Mouse (Mus musculus) intestine, embryonic 15.5 days (tissue): ENCODE results near the gene Slc20a1. TPM values are rescaled to one million over a fixed set of nuclear protein-coding genes. Genes with fewer than 3 reads are reported as not detected.

Experiments
- ATAC-seq: fragments of 200-750 bp; cut with Nextera tagmentation; 2 replicates; pipeline ENCODE4 v1.8.0; 2017; ENCODE audit warnings: moderate TSS enrichment, moderate library complexity
- H3K27ac ChIP-seq: fragments of 300-500 bp; sonication (generic); 2 replicates; pipeline ENCODE4 v1.5.1; 2015; ENCODE audit warnings: mild to moderate bottlenecking, inconsistent platforms
- H3K27me3 ChIP-seq: fragments of 300-500 bp; sonication (generic); replicated peaks from 2 replicates; pipeline ENCODE4 v1.6.1; 2015; ENCODE audit warnings: inconsistent platforms
- H3K36me3 ChIP-seq: fragments of 300-500 bp; sonication (generic); 2 replicates; pipeline ENCODE4 v1.6.1; 2015; ENCODE audit warnings: inconsistent platforms
- H3K4me1 ChIP-seq: fragments of 300-500 bp; sonication (generic); replicated peaks from 2 replicates; pipeline ENCODE4 v1.6.1; 2015; ENCODE audit warnings: inconsistent platforms
- H3K4me2 ChIP-seq: fragments of 300-500 bp; sonication (generic); replicated peaks from 2 replicates; pipeline ENCODE4 v1.6.1; 2015; ENCODE audit warnings: mild to moderate bottlenecking, inconsistent platforms
- H3K4me3 ChIP-seq: fragments of 300-500 bp; sonication (generic); replicated peaks from 2 replicates; pipeline ENCODE4 v1.5.1; 2015; ENCODE audit warnings: inconsistent platforms
- H3K9ac ChIP-seq: fragments of 300-500 bp; sonication (generic); 2 replicates; pipeline ENCODE4 v1.6.1; 2015; ENCODE audit warnings: inconsistent platforms
- H3K9me3 ChIP-seq: fragments of 300-500 bp; sonication (generic); 2 replicates; pipeline ENCODE4 v1.6.1; 2016; ENCODE audit warnings: inconsistent platforms
- WGBS: fragments of 180-500 bp; shearing (Covaris S2); methylation state at CpG from one replicate; pipeline ENCODE4 v1.1.7; 2015; 5-methylcytosine and 5-hydroxymethylcytosine counted together
- polyA plus RNA-seq: library from polyadenylated mRNA; unstranded; fragments of >200 nt; fragmentation: Nextera tagmentation; extraction: Ambion mirVana; gene quantifications from 2 replicates; pipeline ENCODE4 v1.2.1, GENCODE M21; 2015

Slc20a1 gene
- polyA plus RNA-seq, 1 experiment from 2014 or later: 35.4 TPM

GRCm38 (mm10) chr2:129234731-129235130, 36.2 kb downstream of the Slc20a1 start:
- Histone ChIP-seq H3K4me3 (no peak overlapping the region), H3K4me2 (no peak overlapping the region), H3K27me3 (no peaks in the 10 kb centered on the region), H3K9me3 (no peaks in the 10 kb centered on the region), H3K9ac (no peak overlapping the region), H3K36me3 (no peaks in the 10 kb centered on the region), H3K4me1 (0 out of 2 replicates have a peak, but pooled peaks cover 3% of the 10 kb centered on the region), H3K27ac (no peak overlapping the region)
- 40% methylated on average over 2 of the region's 2 CpGs for WGBS
- ATAC-seq: no peak

GRCm38 (mm10) chr2:129236526-129236925, 38.0 kb downstream of the Slc20a1 start:
- Histone ChIP-seq H3K36me3 (no peaks in the 10 kb centered on the region), H3K9me3 (no peaks in the 10 kb centered on the region), H3K27me3 (no peaks in the 10 kb centered on the region), H3K4me3 (no peak overlapping the region), H3K4me1 (0 out of 2 replicates have a peak, but pooled peaks cover 8% of the 10 kb centered on the region), H3K27ac (no peak overlapping the region), H3K9ac (no peak overlapping the region), H3K4me2 (no peak overlapping the region)
- ATAC-seq: no peak
- 86% methylated on average over 4 of the region's 4 CpGs for WGBS

- WGBS: 58% methylated on average over 9 of the region's 9 CpGs
- Histone ChIP-seq H3K4me1 (peaks cover 12% of the 10 kb centered on the region; the same call in 1 of the 2 replicates), H3K27ac (no peak overlapping the region), H3K9me3 (no peaks in the 10 kb centered on the region), H3K4me3 (no peak overlapping the region), H3K27me3 (no peaks in the 10 kb centered on the region), H3K4me2 (no peak overlapping the region), H3K9ac (no peak overlapping the region), H3K36me3 (no peaks in the 10 kb centered on the region)
- peak; percentile 44; the same call in 1 of the 2 replicates for ATAC-seq
Observed at GRCm38 (mm10) chr2:129240726-129241432, 42.3 kb downstream of the Slc20a1 start.

DNA sequence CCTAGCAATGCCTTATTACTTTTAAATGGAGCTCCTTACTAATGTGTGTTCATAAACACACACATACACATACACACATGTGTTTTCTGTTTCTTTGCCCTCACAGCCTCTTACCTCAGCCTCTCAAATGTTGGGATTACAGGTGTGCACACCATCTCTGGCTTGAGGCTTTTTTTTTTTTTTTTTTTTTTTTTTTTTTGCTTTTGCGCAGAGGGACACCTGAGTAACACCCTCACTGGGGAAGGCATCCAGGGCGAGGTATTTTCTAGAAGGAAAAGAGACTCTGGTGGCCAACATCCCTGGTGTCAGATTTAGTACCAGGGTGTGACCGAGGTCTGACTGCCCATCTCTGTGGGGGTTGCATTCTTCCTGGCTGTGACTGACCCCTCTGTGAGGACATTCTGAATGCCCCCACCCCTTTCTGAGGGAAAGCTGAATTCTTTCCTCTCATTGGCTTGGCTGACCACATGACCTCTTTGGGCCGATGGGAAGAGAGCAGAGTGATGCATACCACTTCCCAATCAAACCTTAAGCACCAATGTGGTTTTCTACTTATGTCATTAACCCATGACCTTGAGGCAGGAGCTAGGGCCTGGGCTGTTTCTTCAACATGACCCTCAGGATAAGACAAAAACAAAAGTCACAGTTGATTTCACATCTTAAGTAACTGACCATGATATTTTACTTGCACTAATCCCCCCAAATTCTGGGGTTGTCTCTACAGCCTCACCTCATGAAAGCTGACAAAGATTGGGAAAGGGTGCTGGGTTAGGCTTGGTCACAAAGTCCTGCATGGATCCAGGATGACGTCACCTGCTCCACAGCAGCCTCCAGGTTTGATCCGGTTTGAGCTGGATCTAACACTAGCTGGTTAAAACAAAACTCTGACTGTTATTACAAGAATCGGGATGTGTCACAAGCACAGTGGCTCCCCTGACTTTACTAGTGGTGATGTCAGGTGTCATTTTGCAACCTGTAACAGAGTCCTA, 43.6 kb downstream of the Slc20a1 start:
- no peaks in the 10 kb centered on the region for H3K36me3 ChIP-seq
- no peak for ATAC-seq
- H3K4me3 ChIP-seq: no peak overlapping the region
- H3K27ac ChIP-seq: no peak overlapping the region
- no peak overlapping the region for H3K9ac ChIP-seq
- peaks cover 14% of the 10 kb centered on the region; the same call in 1 of the 2 replicates for H3K4me1 ChIP-seq
- 56% methylated on average over 7 of the region's 7 CpGs for WGBS
- H3K9me3 ChIP-seq: no peaks in the 10 kb centered on the region
- H3K4me2 ChIP-seq: no peak overlapping the region
- H3K27me3 ChIP-seq: no peaks in the 10 kb centered on the region

GRCm38 (mm10) chr2:129243005-129243404, 44.4 kb downstream of the Slc20a1 start:
- WGBS: 89% methylated on average over 4 of the region's 4 CpGs

DNA sequence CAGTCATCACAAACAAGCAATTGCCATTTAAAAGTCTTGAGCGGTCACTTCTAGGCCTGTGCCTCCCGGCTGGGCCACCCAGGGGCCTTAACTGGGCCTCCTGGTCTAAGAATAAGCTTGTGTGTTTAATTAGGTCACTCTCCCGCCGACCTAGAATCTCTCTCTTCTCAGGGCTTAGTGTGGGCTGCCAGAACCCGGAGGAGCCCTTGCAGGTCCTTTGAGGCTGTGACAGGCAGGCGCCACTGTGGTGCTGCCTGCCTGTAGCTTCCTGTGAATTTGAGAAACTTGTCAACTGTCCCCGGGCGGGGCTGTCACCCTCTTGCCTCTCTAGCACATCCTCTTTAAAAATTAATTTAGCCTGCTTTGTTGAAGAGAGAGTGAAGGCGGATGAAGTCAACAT, 45.2 kb downstream of the Slc20a1 start:
- no peak overlapping the region for H3K4me2 ChIP-seq
- H3K9ac ChIP-seq: no peak overlapping the region
- no peaks in the 10 kb centered on the region for H3K9me3 ChIP-seq
- no peaks in the 10 kb centered on the region for H3K27me3 ChIP-seq
- H3K36me3 ChIP-seq: no peaks in the 10 kb centered on the region
- no peak overlapping the region for H3K27ac ChIP-seq
- peaks cover 17% of the 10 kb centered on the region; the same call in 1 of the 2 replicates for H3K4me1 ChIP-seq
- WGBS: 47% methylated on average over 9 of the region's 9 CpGs
- ATAC-seq: no peak
- H3K4me3 ChIP-seq: no peak overlapping the region

More at GRCm38 (mm10) chr2:129243005-129243404, 44.4 kb downstream of the Slc20a1 start:
- Histone ChIP-seq H3K9ac (no peak overlapping the region), H3K4me2 (no peak overlapping the region), H3K36me3 (no peaks in the 10 kb centered on the region), H3K27me3 (no peaks in the 10 kb centered on the region), H3K27ac (no peak overlapping the region), H3K4me3 (no peak overlapping the region), H3K9me3 (no peaks in the 10 kb centered on the region), H3K4me1 (peaks cover 17% of the 10 kb centered on the region; the same call in 1 of the 2 replicates)
- no peak for ATAC-seq

- Histone ChIP-seq H3K36me3 (no peaks in the 10 kb centered on the region), H3K9me3 (no peaks in the 10 kb centered on the region), H3K27me3 (no peaks in the 10 kb centered on the region), H3K4me2 (peak overlapping the region; percentile 9; the same call in 1 of the 2 replicates), H3K4me3 (no peak overlapping the region), H3K9ac (no peak overlapping the region), H3K4me1 (peaks cover 17% of the 10 kb centered on the region; the same call in 1 of the 2 replicates), H3K27ac (no peak overlapping the region)
- no peak for ATAC-seq
- 74% methylated on average over 20 of the region's 20 CpGs for WGBS
Observed at GRCm38 (mm10) chr2:129244446-129245120, 46.0 kb downstream of the Slc20a1 start.

GRCm38 (mm10) chr2:129245618-129246017, 47.1 kb downstream of the Slc20a1 start:
- Histone ChIP-seq H3K4me2 (no peak overlapping the region), H3K4me1 (peaks cover 16% of the 10 kb centered on the region; the same call in 1 of the 2 replicates), H3K4me3 (no peak overlapping the region), H3K27ac (no peak overlapping the region), H3K27me3 (no peaks in the 10 kb centered on the region), H3K9me3 (no peaks in the 10 kb centered on the region), H3K36me3 (no peaks in the 10 kb centered on the region), H3K9ac (no peak overlapping the region)
- peak; percentile 76 for ATAC-seq
- WGBS: 36% methylated on average over 5 of the region's 5 CpGs

DNA sequence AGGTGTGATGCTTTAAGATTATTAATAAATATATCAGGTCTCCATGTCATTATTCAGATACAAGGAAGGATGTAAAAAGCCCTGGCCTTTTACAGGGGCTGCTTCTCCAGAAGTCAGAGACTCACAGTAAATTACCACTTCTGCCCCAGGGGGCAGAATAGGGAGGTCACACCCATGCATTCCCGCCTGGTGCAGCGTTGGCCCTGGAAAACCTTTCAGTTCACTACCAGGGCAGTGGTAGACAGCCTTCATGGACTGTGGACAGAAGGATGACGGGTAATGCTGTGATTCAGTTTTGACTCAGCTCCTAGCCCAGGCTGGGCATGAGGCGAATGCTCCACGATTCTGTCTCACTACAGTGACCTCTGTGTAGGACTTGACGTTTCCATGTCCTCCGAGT, 47.9 kb downstream of the Slc20a1 start:
- no peak overlapping the region for H3K9ac ChIP-seq
- H3K27me3 ChIP-seq: no peaks in the 10 kb centered on the region
- 76% methylated on average over 7 of the region's 7 CpGs for WGBS
- H3K36me3 ChIP-seq: no peaks in the 10 kb centered on the region
- no peaks in the 10 kb centered on the region for H3K9me3 ChIP-seq
- H3K4me3 ChIP-seq: no peak overlapping the region
- no peak for ATAC-seq
- H3K27ac ChIP-seq: no peak overlapping the region
- H3K4me2 ChIP-seq: no peak overlapping the region
- H3K4me1 ChIP-seq: peaks cover 12% of the 10 kb centered on the region; the same call in 1 of the 2 replicates

GRCm38 (mm10) chr2:129246924-129247323, 48.4 kb downstream of the Slc20a1 start:
- no peak overlapping the region for H3K4me3 ChIP-seq
- peak overlapping the region; percentile 27; the same call in 1 of the 2 replicates for H3K4me2 ChIP-seq
- H3K36me3 ChIP-seq: no peaks in the 10 kb centered on the region
- ATAC-seq: no peak
- WGBS: 93% methylated on average over 12 of the region's 12 CpGs
- no peak overlapping the region for H3K9ac ChIP-seq
- H3K9me3 ChIP-seq: no peaks in the 10 kb centered on the region
- H3K27me3 ChIP-seq: no peaks in the 10 kb centered on the region
- peaks cover 12% of the 10 kb centered on the region; the same call in 1 of the 2 replicates for H3K4me1 ChIP-seq
- H3K27ac ChIP-seq: no peak overlapping the region

DNA sequence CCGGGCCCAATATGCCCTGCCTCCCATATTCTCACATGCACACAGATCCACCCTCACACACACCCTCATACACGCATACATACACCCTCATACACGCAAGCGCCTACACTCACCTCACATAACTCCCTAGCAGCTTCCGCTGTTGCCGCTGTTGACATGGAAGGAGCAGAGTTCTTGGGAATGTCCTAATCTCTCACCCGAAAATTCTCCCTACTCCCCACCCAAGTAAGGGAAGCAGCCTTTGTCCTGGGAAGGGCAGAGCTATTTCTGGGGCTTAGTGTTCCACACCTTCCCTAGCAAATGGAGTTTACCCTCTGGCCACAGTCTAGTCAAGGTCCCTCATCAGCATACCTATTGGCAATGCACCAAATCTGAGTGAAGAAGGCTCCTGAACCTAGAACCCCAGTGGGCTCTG, 49.1 kb downstream of the Slc20a1 start:
- 72% methylated on average over 7 of the region's 7 CpGs for WGBS
- Histone ChIP-seq H3K9me3 (no peaks in the 10 kb centered on the region), H3K36me3 (no peaks in the 10 kb centered on the region), H3K27me3 (no peaks in the 10 kb centered on the region), H3K4me3 (no peak overlapping the region), H3K27ac (peak overlapping the region; percentile 44), H3K4me2 (peak overlapping the region; percentile 27; the same call in 1 of the 2 replicates), H3K9ac (no peak overlapping the region), H3K4me1 (peaks cover 12% of the 10 kb centered on the region)
- peak; percentile 72 for ATAC-seq
